Mouse (Mus musculus): ENCODE measurements at regions not wholly inside any gene's neighbourhood (a gene's known extent, or its start where the extent isn't known, plus 50 kb on each side); places are given as distances from the start of the nearest gene placed in this dataset.

GRCm38 (mm10) chr16:93018766-93019165 is 192.8 kb upstream of the Runx1 start:
- no peak for TF ChIP-seq CTCF (IDR thresholded peaks at IDR 0.05; ENCODE audit: low read depth)
- no peak for TF ChIP-seq EP300 (IDR thresholded peaks at IDR 0.05; ENCODE audit: low read depth)
